Mouse (Mus musculus): ENCODE measurements around the gene Dnm2.
"Not testable (repeated sequence)": the region's sequence is repeated elsewhere in the genome, so short reads cannot be mapped to it uniquely, and the experiment has no call there.

The Dnm2 gene

DNA sequence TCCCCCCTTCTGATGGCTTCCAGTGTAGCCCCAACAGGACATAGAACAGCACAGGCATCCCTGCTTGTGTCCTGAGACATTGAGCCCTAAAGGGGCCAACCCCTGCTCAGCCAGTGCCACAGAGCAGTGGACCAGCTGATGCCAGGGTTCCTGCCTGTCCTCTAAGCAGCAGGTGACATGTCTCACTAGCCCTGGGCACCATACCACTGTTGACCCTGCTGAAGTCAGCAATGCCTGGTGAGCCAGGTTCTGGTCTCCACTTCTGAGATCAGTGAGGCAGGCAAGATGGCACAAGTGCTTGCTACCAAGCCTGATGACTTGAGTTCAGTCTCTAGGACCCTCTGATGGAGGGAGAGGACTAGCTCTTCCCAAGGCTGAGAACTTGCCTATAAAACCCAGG is 81.1 kb downstream of the Dnm2 start:
- no peak for DNase-seq (ENCODE audit: low spot score in 2 of 2)

DNA sequence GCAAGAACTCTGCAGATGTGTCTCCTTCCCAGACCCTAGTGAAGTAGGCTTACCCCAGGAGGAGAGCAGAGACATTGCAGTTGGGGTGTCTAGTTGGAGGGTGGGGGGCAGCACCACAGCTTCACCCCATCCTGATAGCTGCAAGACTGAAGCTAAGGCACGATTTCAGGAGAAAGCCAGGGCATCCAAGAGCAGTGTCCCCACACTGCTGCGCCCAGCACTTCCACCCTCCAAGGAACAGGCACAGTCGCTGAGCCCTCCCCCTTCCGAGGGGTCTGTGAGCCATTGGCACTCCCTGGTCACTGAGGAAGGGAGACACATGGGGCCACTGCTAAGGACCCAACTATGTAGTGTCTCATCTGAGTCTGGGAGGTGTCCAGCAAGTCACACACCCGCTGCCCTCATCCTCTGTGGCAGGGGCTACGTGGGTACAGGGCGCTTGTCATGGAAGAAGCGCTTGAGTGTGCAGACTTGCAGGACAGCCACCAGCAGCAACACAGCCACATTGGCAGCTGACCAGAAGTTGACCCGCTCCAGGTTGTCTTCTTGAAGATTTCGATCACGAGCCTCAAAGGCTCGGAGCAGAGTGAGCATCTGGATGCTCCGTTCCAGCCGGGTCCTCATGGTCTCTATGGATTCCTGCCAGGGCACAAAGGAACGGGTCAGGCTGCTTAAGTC is 83.2 kb downstream of the Dnm2 start:
- no peak for DNase-seq (ENCODE audit: low spot score in 2 of 2)

DNA sequence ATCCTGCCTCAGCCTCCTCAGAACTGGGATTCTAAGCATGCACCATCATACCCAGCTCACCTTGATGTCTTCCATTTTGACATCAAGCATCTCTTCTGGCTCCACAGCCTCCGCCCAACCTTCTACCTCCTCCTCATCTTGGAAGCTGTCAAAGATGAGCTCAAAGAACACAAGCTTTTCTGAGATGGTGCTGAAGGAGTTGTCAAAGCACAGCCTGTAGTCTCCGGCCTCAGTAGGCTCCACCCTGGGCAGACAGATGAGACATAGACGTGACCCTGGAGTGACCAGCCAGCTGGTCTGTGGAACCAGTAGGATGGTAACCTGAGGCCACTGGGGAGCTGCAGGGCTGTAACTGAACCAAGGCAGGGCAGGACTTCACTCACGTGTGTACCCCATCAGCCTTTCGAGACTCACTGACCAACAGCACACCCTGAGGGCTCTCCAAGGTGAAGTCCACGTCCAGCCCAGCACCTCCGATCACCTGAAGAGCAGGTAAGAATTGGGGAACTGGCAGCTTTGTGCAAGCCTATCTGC is 84.2 kb downstream of the Dnm2 start:
- no peak for DNase-seq (ENCODE audit: low spot score in 2 of 2)

DNA sequence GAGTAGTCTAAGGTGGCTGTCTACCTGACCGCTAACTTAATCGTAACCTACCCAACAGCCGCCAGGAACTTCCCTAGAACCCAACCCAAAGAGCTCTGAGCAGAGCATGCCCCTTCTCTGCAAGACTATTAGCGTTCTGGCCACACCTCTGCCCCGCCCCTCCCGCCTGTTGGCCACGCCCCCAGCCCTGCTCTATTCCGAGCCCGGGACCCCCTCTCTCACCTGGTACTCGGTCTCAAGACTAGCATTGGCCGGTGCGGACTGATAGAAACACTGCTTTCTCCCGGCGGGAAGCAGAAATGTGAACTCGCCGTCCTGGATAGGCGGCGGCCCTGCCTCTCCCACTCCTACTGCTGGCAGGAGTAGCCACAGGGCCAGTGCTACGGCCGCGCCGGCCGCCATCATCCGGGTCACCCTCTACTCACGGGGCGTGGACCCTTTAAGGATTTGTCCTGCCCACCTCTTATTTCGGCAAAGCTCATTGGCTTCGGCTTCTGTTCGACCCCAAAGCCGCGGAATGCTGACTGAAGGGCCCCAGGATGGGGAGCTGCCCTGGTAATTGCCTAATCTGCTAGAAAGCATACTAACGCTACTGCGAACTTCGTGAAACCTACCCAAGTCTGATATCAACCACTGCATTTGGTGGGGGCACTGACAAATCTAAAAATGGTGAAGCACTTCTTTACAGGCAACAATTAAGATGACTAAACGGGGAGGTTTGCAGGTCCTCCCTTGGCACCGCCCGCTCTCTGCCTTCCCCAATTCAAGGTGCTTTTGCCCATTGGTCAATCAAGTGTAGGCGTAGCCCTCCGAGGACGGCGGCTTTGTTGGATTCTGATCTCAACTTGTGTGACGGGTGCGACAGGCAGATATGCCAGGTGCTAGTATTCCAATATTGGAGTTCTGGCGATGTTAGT is 85.3 kb downstream of the Dnm2 start, which contains the start of gene Tmed1:
Gene Tmed1 (minus strand): TSS at position 481 of the 917 bp plus-strand sequence.
- DNase-seq (ENCODE audit: low spot score in 2 of 2), result peak; percentile 71 to 75

DNA sequence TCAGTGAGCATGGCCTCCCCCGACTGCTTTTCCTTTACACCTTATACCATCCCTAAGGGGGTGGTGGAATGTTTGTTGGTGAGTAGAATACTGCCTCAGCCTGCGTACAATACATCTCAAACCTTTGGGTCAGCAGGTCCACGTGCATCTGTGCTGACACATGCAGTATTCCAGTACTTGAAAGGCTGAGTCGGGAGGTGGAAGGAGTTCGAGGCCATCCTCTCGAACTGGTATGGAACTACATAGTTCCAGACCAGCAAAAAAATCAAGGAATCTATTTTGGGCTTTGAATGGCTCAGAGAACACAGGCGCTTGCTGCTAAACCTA is 85.9 kb downstream of the Dnm2 start:
- DNase-seq (ENCODE audit: low spot score in 2 of 2), result no peak

DNA sequence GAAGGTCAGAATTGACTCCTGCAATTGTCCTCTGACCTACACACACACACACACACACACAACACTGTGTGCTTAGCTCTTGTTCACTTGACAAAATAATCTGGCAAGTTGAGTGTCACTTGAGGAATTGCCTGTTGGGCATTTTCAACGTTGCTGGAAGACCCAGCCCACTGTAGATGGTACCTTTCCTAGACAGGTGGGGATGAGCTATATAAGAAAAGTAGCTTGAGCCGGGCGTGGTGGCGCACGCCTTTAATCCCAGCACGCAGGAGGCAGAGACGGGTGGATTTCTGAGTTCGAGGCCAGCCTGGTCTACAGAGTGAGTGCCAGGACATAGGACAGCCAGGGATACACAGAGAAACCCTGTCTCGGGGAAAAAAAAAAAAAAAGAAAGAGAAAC is 86.3 kb downstream of the Dnm2 start:
- DNase-seq (ENCODE audit: low spot score in 2 of 2), result no peak

DNA sequence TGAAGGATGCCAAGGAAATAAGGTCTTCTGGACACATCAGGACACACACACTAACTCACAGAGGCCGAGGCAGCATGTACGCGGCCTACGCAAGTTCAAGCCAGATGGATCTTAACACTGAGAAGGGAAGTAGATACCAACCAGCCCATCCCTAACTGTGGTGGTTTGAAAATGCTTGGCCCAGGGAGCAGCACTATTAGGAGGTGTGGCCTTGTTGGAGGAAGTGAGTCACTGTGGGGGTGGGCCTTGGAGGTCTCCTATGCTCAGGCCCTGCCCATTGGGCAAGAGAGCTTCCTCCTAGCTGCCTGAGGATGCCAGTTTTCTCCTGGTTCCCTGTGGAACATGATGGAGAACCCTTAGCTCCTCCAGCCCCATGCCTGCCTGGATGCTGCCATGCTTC is 88.8 kb downstream of the Dnm2 start:
- no peak for DNase-seq (ENCODE audit: low spot score in 2 of 2)

DNA sequence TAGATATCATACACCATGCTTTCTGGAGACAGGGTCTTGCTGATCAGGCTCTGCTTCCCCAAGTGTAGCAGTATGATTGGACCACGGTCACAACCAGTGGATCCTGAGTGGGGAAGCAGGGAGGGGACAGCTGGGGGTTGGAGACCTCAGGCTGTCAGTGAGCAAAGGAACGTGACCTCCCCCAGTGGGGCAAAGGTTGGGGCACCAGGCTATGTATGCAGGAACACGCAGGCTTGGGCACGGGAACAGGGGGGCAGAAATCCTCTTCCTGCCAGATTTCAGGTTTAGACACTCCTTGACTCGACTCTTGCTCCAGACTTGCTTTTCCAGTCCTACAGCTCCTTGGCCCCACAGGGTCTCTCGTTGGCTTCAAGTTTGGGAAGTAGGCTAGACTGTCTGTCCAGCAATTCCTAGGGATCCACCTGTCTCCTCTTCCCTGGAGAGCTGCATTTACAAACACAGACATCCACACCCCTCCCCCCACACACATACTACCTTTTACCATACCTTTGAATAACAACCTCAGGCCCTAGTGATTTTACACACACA is 93.3 kb downstream of the Dnm2 start:
- no peak for DNase-seq (ENCODE audit: low spot score in 2 of 2)

DNA sequence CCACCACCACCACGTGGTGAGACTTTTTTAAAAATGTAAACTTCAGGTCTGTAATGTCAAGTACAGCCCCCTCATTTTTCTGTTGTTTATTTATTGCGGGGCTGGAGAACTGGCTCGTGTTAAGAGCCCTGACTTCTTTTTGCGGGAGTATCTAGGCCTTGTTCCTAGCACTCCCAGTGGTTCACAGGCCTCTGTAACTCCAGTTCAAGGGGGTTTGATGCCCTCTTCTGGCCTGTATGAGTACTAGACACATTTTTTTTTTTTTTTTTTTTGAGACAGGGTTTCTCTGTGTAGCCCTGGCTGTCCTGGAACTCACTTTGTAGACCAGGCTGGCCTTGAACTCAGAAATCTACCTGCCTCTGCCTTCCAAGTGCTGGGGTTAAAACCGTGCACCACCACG is 94.0 kb downstream of the Dnm2 start:
- DNase-seq (ENCODE audit: low spot score in 2 of 2), result not testable (repeated sequence)

DNA sequence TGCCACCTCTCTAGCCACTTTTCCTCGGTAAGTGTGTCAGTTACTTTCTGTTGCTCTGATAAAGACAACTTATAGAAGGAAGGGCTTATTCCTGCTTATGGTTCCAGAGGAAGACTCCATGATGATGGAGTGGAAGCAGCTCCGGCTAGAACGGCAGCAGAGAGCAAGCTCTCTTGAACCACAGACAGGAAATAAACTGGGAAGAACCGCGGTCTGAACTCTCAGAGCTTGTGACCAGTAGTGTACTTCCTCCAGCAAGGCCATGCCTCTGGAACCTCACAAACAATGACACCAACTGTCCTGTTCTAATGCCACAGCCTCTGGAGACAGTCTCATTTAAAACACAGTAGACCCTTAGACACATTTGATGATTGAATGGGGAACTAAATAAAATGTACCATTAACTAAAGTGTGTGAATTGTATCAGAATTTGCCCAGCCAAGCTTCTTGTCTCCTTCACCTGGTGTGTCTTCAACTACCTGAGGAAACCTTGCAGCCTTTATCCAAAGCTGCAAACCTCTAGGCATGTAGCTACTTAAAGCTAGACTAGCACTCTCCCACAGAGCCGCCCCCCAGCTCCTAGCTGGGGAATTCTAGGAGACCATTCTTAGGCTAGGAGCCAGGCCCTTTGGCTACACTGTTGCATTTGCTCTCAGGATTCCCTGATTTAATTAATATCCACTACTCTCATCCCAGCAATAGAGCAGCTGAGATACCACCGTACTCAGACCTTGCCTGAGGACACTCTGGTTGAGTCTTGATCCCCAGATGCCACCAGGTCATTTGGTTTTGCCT is 100.6 kb downstream of the Dnm2 start:
- no peak for DNase-seq (ENCODE audit: low spot score in 2 of 2)

DNA sequence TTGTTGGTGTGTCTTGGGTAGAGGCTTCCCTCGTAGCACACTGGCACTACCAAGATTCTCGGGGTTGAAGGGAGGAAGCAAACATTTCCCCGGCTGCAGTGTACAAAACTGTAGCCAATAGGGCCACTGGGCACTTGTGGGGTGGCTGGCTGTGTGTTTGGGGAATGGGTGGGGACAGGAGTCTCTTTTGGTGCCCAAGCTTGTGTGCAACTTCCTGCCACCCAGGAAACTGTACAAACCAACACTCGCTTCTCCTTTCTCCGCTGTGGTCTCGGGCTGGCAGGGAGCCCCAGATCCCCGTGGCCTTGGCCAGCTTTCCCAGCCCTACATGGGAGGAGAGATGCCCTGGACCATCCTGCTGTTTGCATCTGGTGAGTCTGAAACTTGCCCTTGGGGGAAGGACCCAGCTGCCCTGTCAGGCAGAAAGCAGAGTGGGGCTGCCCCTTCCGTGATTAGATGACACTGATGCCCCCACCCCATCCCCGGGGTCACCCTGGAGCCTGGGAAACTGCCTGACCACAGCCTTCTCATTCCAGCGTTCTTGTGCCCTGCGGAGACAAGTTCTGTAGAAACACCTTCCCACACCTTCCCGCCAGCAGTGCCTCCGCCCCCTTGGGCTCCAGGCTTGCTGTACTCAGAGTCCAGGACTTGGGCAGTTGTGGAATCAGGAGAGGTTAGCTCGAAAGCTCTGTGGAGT is 101.4 kb downstream of the Dnm2 start, which contains the start of gene AB124611:
Gene AB124611 (plus strand): TSS at position 240 of the 697 bp plus-strand sequence.
- DNase-seq (ENCODE audit: low spot score in 2 of 2), result peak; percentile 27 to 54

DNA sequence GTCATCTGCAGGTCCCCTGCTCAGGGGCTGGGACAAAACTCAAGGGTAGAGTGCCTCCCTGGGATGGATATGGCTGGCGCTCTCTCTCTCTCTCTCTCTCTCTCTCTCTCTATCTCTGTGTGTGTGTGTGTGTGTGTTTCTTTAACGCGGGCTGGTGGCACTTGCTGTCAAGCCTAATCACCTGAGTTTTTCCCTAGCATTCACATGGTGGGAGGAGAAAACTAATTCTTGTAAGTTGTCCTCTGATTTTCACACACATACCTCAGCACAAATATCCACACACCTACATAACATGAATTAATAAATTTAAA is 101.9 kb downstream of the Dnm2 start:
- no peak for DNase-seq (ENCODE audit: low spot score in 2 of 2)

DNA sequence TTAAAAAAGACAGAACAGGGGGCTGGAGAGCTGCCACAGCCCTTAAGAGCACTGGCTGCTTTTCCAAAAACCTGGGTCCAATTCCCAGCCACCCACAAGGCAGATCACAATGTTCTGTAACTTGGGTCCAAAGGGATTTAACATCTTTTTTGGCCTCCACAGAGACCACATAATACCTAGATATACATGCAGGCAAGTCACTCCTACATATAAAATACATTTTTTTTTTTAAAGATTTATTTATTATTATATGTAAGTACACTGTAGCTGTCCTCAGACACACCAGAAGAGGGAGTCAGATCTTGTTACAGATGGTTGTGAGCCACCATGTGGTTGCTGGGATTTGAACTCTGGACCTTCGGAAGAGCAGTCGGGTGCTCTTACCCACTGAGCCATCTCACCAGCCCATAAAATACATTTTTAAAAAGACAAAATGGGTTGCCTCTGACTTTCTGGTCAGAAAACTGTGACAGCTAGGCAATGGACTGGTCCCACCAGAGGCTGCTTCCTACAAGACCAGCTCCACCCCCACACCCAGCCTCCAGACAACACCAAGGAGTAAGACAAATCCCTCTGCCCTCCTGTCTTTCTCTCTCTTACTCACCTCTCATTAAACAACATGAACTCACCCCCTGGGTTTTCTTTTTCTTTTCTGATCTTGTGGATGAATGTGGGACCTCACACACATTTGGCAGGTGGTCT is 102.5 kb downstream of the Dnm2 start:
- DNase-seq (ENCODE audit: low spot score in 2 of 2), result no peak

DNA sequence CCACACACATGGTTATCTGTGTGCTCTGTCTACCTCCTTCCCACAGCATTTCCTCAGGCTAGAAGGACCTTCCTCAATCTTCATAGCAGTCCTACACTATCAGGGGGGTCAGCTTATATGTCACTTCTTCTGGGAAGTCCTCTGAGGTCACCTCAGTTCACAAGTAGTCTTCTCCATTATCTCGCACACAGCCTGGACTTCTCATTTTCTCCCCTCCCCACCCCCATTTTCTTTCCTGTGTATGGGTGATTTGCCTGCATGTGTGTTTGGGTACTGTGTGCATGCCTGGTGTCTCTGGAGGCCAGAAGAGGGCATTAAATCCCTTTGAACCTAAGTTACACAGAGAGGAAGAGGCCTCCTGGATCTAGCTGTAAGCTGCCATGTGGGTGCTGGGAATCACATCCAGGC is 103.2 kb downstream of the Dnm2 start:
- DNase-seq (ENCODE audit: low spot score in 2 of 2), result no peak

DNA sequence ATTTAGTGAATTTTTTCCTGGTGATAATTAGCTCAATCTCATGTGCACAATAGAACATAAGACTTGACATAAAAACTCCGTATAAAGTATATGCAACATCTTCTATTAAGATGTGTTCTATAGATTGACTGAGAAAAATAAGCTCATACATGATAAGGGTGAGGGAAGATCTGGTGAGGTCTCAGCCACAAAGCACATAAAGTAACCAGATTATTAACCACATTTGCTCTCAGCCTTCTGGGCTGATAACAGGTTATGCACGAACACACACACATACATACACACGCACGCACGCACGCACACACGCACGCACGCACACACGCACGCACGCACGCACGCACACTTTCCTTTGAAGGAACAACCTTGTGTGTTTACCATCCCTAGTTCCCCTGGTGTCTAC is 111.8 kb downstream of the Dnm2 start:
- DNase-seq (ENCODE audit: low spot score in 2 of 2), result no peak

DNA sequence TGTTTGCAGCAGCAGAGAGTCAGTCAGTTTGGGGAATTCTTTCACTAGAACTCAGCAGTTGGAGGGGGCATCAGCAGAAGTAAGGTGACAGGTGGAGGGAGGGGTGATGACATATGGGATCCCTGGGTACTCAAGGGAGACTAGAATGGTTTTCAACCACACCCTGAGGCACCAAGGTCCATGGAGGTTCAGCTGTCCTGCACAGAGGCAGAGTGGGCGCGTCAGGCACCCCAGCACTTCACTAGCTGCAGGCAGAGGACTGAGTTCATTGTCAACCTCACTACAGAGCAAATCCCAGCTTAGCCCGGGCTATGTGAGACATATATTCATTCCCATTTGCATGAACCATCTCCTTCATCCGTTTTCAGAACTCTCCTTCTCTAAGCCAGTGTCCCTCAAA is 112.3 kb downstream of the Dnm2 start:
- DNase-seq (ENCODE audit: low spot score in 2 of 2), result no peak

DNA sequence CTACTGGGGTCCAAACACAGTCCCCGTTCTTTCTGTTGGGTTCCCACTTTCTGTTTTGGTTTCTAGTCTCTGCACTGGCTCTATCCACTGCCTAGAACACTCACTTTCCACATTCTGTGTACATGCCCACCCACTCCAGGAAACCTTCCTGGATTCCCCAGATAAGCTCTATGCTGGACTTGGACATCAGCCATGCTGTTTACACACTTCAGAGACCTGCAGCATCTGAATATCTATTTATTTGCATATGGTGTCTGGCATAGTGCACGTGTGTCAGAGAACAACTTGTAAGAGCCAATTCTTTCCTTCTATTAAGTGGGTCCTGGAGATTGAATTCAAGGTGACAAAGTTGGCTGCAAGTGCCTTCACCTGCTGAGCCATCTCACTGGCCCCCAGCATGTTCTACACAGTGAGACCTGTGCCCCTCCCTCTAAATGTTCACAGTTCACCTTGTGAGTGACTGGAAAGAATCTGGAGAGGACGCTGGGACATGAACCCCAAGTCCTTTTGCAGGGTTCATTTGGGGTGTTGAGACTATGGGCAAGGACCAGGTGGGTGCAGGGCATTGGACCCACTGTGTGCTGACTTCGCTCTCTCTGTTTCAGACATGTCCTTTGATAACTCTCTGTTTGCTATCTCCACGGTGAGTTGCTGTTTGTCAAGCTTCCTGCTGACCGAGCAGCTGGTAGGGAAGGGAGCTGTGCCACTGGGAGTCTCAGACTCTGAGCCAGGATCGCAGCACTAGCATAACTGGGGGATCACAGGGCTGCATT is 115.5 kb downstream of the Dnm2 start:
- DNase-seq (ENCODE audit: low spot score in 2 of 2), result no peak

DNA sequence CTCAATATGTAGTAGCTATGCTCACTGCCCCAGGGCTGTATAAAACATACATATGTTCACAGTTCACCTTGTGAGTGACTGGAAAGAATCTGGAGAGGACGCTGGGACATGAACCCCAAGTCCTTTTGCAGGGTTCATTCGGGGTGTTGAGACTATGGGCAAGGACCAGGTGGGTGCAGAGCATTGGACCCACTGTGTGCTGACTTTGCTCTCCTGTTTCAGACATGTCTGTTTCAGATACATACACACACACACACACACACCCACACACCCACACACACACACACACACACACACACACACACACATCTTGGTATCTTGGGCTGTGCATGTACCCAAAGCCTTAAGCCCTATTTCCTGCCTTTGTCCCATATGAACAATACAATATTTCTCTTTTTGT is 117.3 kb downstream of the Dnm2 start:
- DNase-seq (ENCODE audit: low spot score in 2 of 2), result not testable (repeated sequence)

DNA sequence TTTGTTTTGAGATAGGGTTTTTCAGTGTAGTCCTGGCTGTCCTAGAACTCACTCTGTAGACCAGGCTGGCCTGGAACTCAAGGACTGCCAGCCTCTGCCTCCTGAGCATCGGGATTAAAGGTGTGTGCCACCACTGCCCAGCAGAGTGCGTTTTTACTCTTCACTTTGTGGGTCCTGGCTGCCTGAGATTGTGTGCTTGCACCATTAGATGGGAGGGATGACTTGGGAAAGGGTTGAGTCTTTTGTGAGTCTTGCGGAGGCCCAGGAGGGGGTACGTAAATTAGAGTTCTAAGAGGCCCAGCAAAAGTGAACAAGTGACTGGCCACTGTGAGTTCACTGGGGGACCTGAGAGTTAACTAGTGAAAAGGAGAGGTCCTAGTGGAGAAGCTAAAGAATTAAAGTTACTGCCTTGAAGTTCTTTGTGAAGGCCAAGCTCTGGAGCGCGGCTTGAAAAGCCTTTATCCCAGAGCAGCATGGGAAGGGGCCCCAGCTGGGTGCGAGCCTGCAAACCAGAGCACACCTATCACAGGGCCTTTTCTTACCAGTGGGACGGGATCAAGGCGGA is 120.7 kb downstream of the Dnm2 start:
- no peak for DNase-seq (ENCODE audit: low spot score in 2 of 2)

Data from thymus, postnatal 10 days (tissue).